9 mouse cellular contexts compared by ENCODE assay signal in genomic region chr9:14277365-14277991, GRCm38 (mm10). TPM values are rescaled to one million over a fixed set of nuclear protein-coding genes. Genes with fewer than 3 reads are reported as not detected.
DNase-seq lines count a peak whose midpoint lies in the region; TF ChIP-seq lines count a peak whose summit lies in the region.
"Had no signal": no experiment of that assay in that cellular context is flagged by ENCODE, and none has a peak within 500 bp of the region (broad histone marks: within the 10 kb centered on the region; RNA-seq: fewer than 3 reads in every experiment).

No protein-coding gene starts in this region.

- peak overlapping the region; percentile 93 for H3K27ac ChIP-seq in gastrocnemius, adult 2 months

- peak overlapping the region; percentile 90 for H3K4me2 ChIP-seq in myocyte (ENCODE audit: low read depth)

- peak overlapping the region; percentile 96 for H3K4me3 ChIP-seq in gastrocnemius, adult 2 months
- peak overlapping the region; percentile 32 for H3K4me3 ChIP-seq in myocyte

- intact Hi-C loops in gastrocnemius, adult 2 months (cut with DNase I): loop anchor here (5.0 to 10.0 kb wide), 3 partner anchors 103 to 390 kb away; no protein-coding TSS in a partner anchor

- no peaks in the 10 kb centered on the region for H3K27me3 ChIP-seq in myocyte (ENCODE audit: control insufficient read depth, insufficient read depth, insufficient read length)

- no peak for TF ChIP-seq POLR2A in myocyte (IDR thresholded peaks at IDR 0.05; ENCODE audit: insufficient read length, low read depth)

- TF ChIP-seq CTCF in gastrocnemius, adult 2 months (IDR thresholded peaks at IDR 0.05): no peak

- no peak for DNase-seq in gastrocnemius, adult 2 months
- no peak for DNase-seq in gastrocnemius, postnatal 4 days (ENCODE audit: low spot score in 2 of 2)
- DNase-seq in brain, adult 2 months (ENCODE audit: low read depth, low spot score): peak; percentile 61
- peak; percentile 60 for DNase-seq in forelimb bud, embryonic 11.5 days (ENCODE audit: low read depth, low spot score)
- peak; percentile 24 for DNase-seq in kidney, postnatal 14 days
- no peak for DNase-seq in frontal cortex, postnatal 14 days (ENCODE audit: low spot score in 2 of 2)
- DNase-seq in ovary, postnatal 36 days (ENCODE audit: low spot score): no peak

- no peak overlapping the region for H3ac ChIP-seq in myocyte (ENCODE audit: control insufficient read depth, insufficient read length)

- no peaks in the 10 kb centered on the region for H3K36me3 ChIP-seq in myocyte (ENCODE audit: control insufficient read depth, insufficient read depth)
- H3K36me3 ChIP-seq: G1E had no signal

- no peaks in the 10 kb centered on the region for H3K79me2 ChIP-seq in myocyte (ENCODE audit: control insufficient read depth, insufficient read depth)

TF ChIP-seq in myocyte, 11 proteins besides CTCF, POLR2A, EP300 and RAD21:
- TF ChIP-seq CEBPB (IDR thresholded peaks at IDR 0.05; ENCODE audit: insufficient read depth, poor library complexity, severe bottlenecking) (no peak), USF1 (IDR thresholded peaks at IDR 0.05; ENCODE audit: low read depth) (no peak), MAX (IDR thresholded peaks at IDR 0.05; ENCODE audit: low read depth) (no peak), E2F4 (IDR thresholded peaks at IDR 0.05; ENCODE audit: insufficient read depth) (no peak), TCF12 (IDR thresholded peaks at IDR 0.05; ENCODE audit: insufficient read depth, poor library complexity, severe bottlenecking) (no peak), MYOD1 (IDR thresholded peaks at IDR 0.05; ENCODE audit: control insufficient read depth in 1 of 3, insufficient read length in 2 of 3, low read depth in 2 of 3) (no peak), POLR2AphosphoS2 (IDR thresholded peaks at IDR 0.05; ENCODE audit: insufficient read length, low read depth) (no peak), REST (IDR thresholded peaks at IDR 0.05; ENCODE audit: insufficient read depth, insufficient read length) (no peak), MYOG (IDR thresholded peaks at IDR 0.05; ENCODE audit: control insufficient read depth in 1 of 3, insufficient read depth in 1 of 3, insufficient read length in 2 of 3, low read depth in 2 of 3) (no peak), SRF (IDR thresholded peaks at IDR 0.05; ENCODE audit: control insufficient read depth, insufficient read length, low read depth) (no peak), TCF3 (IDR thresholded peaks at IDR 0.05; ENCODE audit: insufficient read length, low read depth) (no peak)
TF ChIP-seq in myocyte: peak in this region for 0.

RNA-seq across cellular contexts. Expression of gene Sesn3, which starts 2.6 kb away (rescaled TPM):
- total RNA-seq in gastrocnemius, adult 2 months (2021): 10 to 100 TPM; 16.6 to 27.7 TPM
- total RNA-seq in gastrocnemius, postnatal 4 days (2021): 10 to 100 TPM; 42.1 to 49.8 TPM
- 4.7 TPM for polyA plus RNA-seq in myocyte (2012; fragmentation: generic; extraction: Trizol)

Comparison
In these comparisons a context has a peak if more than half of its experiments do, and no peak if none do; other contexts are left out.
1. DNase-seq: peak in brain, adult 2 months (single experiment), forelimb bud, embryonic 11.5 days (single experiment) and kidney, postnatal 14 days (single experiment); none in gastrocnemius, adult 2 months (single experiment), gastrocnemius, postnatal 4 days (0 of 2), frontal cortex, postnatal 14 days (0 of 2) and ovary, postnatal 36 days (single experiment).